Mouse (Mus musculus) forebrain, embryonic 14.5 days (tissue): ENCODE measurements around the gene Iqch. TPM values are rescaled to one million over a fixed set of nuclear protein-coding genes. Genes with fewer than 3 reads are reported as not detected.

Experiments used
- ATAC-seq: fragments of 200-750 bp; cut with Nextera tagmentation; 2 replicates; pipeline ENCODE4 v1.8.0; 2017; ENCODE audit warnings: mild to moderate bottlenecking, moderate library complexity
- DNase-seq: peaks from one replicate; pipeline ENCODE4 v3.0.0-alpha.2; 2015; ENCODE audit warnings: low spot score
- H3K27ac ChIP-seq: fragments of 300-500 bp; sonication (generic); 2 replicates; pipeline ENCODE4 v1.5.1; 2014; ENCODE audit warnings: low read depth, mild to moderate bottlenecking, control low read depth, low read length, moderate library complexity
- H3K27me3 ChIP-seq: fragments of 300-500 bp; sonication (generic); replicated peaks from 2 replicates; pipeline ENCODE4 v1.6.1; 2014; ENCODE audit warnings: low read length, control low read depth, mixed read lengths; ENCODE audit not compliant: control insufficient read depth, insufficient read depth
- H3K36me3 ChIP-seq: fragments of 300-500 bp; sonication (generic); 2 replicates; pipeline ENCODE4 v1.6.1; 2014; ENCODE audit warnings: low read length, control low read depth; ENCODE audit not compliant: control insufficient read depth, insufficient read depth
- H3K4me1 ChIP-seq: fragments of 300-500 bp; sonication (generic); 2 replicates; pipeline ENCODE4 v1.6.1; 2014; ENCODE audit warnings: antibody characterized with exemption, low read length, control low read depth; ENCODE audit not compliant: control insufficient read depth, insufficient read depth
- H3K4me2 ChIP-seq: fragments of 300-500 bp; sonication (generic); 2 replicates; pipeline ENCODE4 v1.6.1; 2014; ENCODE audit warnings: mild to moderate bottlenecking, control low read depth, low read length
- H3K4me3 ChIP-seq: fragments of 300-500 bp; sonication (generic); 2 replicates; pipeline ENCODE4 v1.5.1; 2014; ENCODE audit warnings: low read depth, low read length, control low read depth
- H3K9ac ChIP-seq: fragments of 300-500 bp; sonication (generic); 2 replicates; pipeline ENCODE4 v1.6.1; 2014; ENCODE audit warnings: mild to moderate bottlenecking, low read length, control low read depth, moderate library complexity
- H3K9me3 ChIP-seq: fragments of 300-500 bp; sonication (generic); replicated peaks from 2 replicates; pipeline ENCODE4 v1.6.1; 2016; ENCODE audit warnings: low read length, control low read depth, mixed read lengths; ENCODE audit not compliant: control insufficient read depth
- WGBS: fragments of 180-500 bp; shearing (Covaris S2); extraction: QIAGEN DNeasy Blood & Tissue Kit; methylation state at CpG from one replicate; pipeline ENCODE4 v1.1.7; 2014; 5-methylcytosine and 5-hydroxymethylcytosine counted together
- polyA plus RNA-seq: library from polyadenylated mRNA; unstranded; fragments of >200 nt; fragmentation: Nextera tagmentation; extraction: Ambion mirVana; gene quantifications from 2 replicates; pipeline ENCODE4 v1.2.1, GENCODE M21; 2014

Gene Iqch
- polyA plus RNA-seq, 1 experiment from 2014 or later, result 0.06 TPM

DNA sequence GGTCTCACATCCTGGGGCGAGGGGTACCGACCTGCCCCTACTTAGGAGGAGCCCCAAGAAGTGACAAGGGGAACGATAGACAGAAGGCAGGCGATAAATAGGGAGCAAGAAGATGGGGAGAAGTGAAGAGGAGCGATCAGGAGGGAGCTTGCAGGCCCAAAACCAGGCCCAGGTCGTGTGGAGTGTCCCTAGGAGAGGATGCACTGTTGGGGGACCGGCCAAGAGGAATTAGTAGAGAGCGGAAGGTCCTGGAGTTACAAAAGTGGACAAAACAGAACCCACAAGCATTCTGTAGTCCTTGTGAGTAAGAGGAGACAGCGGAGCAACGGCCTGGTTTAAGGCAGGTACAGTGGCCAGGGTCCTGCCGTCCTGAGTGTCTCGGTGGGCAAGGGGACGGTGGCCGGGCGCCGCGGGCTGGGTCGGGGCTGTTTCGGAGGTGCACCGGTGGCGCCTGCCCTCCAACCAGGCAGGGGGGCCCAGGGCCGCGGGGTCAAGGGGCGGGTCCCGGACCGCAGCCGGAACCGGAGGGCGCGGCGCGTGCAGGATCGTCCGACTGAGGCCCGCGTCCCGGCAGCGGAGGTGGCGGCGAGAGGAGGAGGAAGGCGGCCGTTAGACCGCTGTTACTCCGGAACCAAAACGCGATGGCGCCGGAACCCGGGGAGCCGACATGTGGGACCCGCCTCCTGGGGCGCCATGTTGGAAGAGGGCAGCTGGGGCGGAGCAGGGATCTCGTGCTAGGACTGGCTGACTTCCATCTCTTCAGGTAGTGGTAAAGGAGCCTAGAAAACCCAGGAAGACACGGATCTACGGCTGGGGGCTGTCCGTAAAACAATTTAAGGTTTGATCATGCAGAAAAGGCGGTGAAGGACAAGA is 224.8 kb downstream of the Iqch start, which contains the start of gene Map2k5:
Gene Map2k5, minus strand, starts transcription at position 633 of the 873 bp plus-strand sequence.
- Histone ChIP-seq H3K9me3 (no peaks in the 10 kb centered on the region), H3K27ac (peak within 1 kb of the TSS; percentile 74), H3K9ac (peak within 1 kb of the TSS; percentile 88), H3K4me3 (peak within 1 kb of the TSS; percentile 76), H3K4me1 (peaks cover 23% of the 10 kb centered on the region), H3K27me3 (no peaks in the 10 kb centered on the region), H3K36me3 (no peaks in the 10 kb centered on the region), H3K4me2 (peak within 1 kb of the TSS; percentile 75)
- peak; percentile 97 for ATAC-seq
- WGBS, result 1% methylated on average over 57 of the region's 58 CpGs
- peak; percentile 94 for DNase-seq

DNA sequence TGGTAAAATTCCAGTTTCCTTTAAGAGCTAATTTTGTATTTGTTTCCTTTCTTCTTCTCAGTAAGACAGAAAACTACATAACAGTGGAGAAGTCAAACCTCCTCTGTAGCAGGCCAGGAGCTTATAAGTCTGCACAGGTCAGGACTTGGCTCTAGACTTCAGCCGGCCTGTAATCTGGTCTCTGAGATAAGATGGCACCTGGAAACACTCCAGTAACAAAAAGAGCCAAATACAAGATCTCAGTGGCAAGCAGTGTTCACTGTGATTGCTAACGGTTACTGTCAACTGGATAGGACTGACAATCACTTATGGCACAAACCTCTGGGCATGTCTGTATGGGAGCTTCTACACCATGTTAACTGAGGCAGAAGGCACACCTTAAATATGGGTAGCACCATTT is 229.0 kb downstream of the Iqch start:
- peaks cover 11% of the 10 kb centered on the region for H3K36me3 ChIP-seq
- H3K27ac ChIP-seq, result no peak overlapping the region
- H3K4me2 ChIP-seq, result no peak overlapping the region
- no peak for ATAC-seq
- WGBS, result 83% methylated on average over 2 of the region's 2 CpGs
- H3K9me3 ChIP-seq, result no peaks in the 10 kb centered on the region
- H3K4me3 ChIP-seq, result no peak overlapping the region
- H3K4me1 ChIP-seq, result peaks cover 18% of the 10 kb centered on the region
- no peak for DNase-seq
- H3K9ac ChIP-seq, result no peak overlapping the region
- H3K27me3 ChIP-seq, result no peaks in the 10 kb centered on the region

DNA sequence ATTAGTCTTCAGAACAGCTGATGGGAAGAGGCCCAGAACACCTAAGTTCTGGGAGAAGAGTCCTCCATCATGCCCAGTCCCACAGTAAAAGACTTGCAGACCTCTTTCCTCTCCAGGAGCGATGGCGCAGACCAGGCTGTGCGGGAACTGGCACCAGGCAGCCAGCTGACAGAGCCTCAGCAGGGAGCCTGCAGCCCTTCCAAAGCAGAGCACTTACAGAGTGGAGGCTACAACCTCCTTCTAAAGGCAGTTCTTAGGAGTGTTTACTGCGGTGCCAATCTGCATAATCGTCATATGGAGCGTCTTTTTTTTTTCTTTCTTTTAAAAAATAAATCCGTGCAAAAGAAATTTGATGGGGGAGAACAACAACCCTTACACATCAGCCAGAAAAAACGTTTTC is 229.8 kb downstream of the Iqch start:
- no peaks in the 10 kb centered on the region for H3K9me3 ChIP-seq
- no peak overlapping the region for H3K4me2 ChIP-seq
- 50% methylated on average over 8 of the region's 8 CpGs for WGBS
- no peaks in the 10 kb centered on the region for H3K27me3 ChIP-seq
- H3K36me3 ChIP-seq, result peaks cover 11% of the 10 kb centered on the region
- no peak for DNase-seq
- H3K4me1 ChIP-seq, result peaks cover 16% of the 10 kb centered on the region
- H3K4me3 ChIP-seq, result no peak overlapping the region
- no peak for ATAC-seq
- no peak overlapping the region for H3K27ac ChIP-seq
- no peak overlapping the region for H3K9ac ChIP-seq

Other genes with a start within 250 kb of the Iqch start
- gene Map2k5, start 224.6 kb downstream of the Iqch start, polyA plus RNA-seq, result 38.3 and 40.3 TPM in 2 replicates
- 64.4 and 69.7 TPM in 2 replicates for gene 2300009A05Rik, start 203.2 kb downstream of the Iqch start, polyA plus RNA-seq
- 50.1 and 61.6 TPM in 2 replicates for gene Aagab, start 167 bp upstream of the Iqch start, polyA plus RNA-seq
- gene Smad3, start 155.5 kb upstream of the Iqch start, polyA plus RNA-seq, result 5.1 and 5.4 TPM in 2 replicates